Mouse (Mus musculus): Measurements from ENCODE around the gene Opn5. TPM values are rescaled to one million over a fixed set of nuclear protein-coding genes. Genes with fewer than 3 reads are reported as not detected.

Gene Opn5
- polyA plus RNA-seq (2014; fragmentation: Nextera tagmentation; extraction: Ambion mirVana), result not detected in 2 replicates

DNA sequence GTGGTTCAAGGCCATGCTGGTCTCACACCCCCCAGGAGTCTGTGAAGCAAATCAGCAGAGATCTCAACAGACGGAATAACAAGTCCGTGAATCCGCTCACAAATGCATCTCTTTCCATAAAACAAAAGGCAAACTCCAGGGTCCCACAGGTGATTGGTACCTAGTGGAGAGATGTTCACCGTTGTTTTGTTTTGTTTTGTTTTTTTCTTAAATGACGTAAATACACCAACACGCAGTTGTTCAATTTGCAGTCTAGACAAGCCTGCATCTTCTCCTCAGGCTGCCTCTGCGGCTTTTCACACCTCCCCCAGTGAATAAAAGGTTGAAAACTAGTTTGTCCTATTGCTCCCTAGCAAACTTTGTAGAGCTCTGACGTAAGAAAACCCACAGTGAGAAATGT lies at the start of gene Opn5:
Gene Opn5 (minus strand): TSS at position 101 of the 400 bp plus-strand sequence.
- Histone ChIP-seq H3K9me3 (ENCODE audit: control insufficient read depth, low read length) (no peaks in the 10 kb centered on the region), H3K27me3 (ENCODE audit: control insufficient read depth, insufficient read depth, low read length) (no peaks in the 10 kb centered on the region), H3K4me2 (ENCODE audit: low read depth) (no peak within 1 kb of the TSS), H3K27ac (ENCODE audit: low read depth, low read length) (no peak within 1 kb of the TSS), H3K4me1 (ENCODE audit: control insufficient read depth, insufficient read depth, low read length) (no peaks in the 10 kb centered on the region), H3K4me3 (ENCODE audit: low read depth, low read length) (no peak within 1 kb of the TSS), H3K36me3 (ENCODE audit: control insufficient read depth, insufficient read depth, low read length) (no peaks in the 10 kb centered on the region), H3K9ac (ENCODE audit: low read length) (no peak within 1 kb of the TSS)
- DNase-seq (ENCODE audit: low spot score) (no peak), ATAC-seq (ENCODE audit: insufficient read depth, low FRiP score, low TSS enrichment) (no peak)
- 81% methylated on average over 8 of the region's 8 CpGs for WGBS

DNA sequence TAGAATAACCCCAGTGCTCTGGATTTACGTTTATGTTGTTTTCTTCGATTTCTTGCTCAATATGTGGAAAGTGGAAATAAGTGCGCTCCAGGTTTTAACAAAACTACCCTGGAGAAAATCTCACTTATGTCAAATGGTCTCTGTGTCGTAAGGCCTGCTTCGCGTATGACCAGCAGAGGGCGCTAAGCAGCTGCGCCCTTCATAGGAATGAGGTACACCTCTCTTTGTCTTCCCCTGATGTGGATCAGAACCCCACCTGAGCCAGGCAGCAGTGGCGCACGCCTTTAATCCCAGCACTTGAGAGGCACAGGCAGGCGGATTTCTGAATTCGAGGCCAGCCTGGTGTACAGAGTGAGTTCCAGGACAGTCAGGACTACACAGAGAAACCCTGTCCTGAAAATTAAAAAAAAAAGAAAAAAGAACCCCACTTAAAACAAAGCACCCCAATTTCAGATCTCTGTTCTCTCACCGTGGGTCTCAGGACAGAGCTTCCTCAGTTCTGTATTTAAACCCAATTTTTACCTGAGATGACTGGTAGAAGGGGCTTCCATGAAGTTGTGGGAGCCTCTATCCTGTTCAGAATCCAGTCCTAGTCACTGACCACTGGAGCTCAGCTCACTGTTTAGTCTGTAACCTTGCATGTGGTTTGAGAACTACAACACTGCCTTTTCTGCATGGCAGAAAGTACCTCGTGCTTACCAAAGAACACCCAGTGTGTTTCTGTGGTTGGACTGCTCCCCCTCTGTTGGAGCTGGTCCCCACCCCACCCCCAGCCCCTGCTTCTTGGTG lies 47.6 kb upstream of the Opn5 start:
- H3K27ac ChIP-seq (ENCODE audit: low read depth, low read length), result no peak overlapping the region
- H3K4me2 ChIP-seq (ENCODE audit: low read depth), result 0 out of 2 replicates have a peak overlapping the region, but pooled peaks have one; percentile 22
- H3K4me1 ChIP-seq (ENCODE audit: control insufficient read depth, insufficient read depth, low read length), result no peaks in the 10 kb centered on the region
- ATAC-seq (ENCODE audit: insufficient read depth, low FRiP score, low TSS enrichment), result peak; percentile 83; the same call in 1 of the 2 replicates
- no peaks in the 10 kb centered on the region; the same call in 1 of the 2 replicates for H3K9me3 ChIP-seq (ENCODE audit: control insufficient read depth, low read length)
- DNase-seq (ENCODE audit: low spot score), result peak; percentile 77
- 27% methylated on average over 14 of the region's 14 CpGs for WGBS
- no peak overlapping the region for H3K4me3 ChIP-seq (ENCODE audit: low read depth, low read length)
- no peaks in the 10 kb centered on the region for H3K27me3 ChIP-seq (ENCODE audit: control insufficient read depth, insufficient read depth, low read length)
- H3K36me3 ChIP-seq (ENCODE audit: control insufficient read depth, insufficient read depth, low read length), result no peaks in the 10 kb centered on the region
- no peak overlapping the region for H3K9ac ChIP-seq (ENCODE audit: low read length)

DNA sequence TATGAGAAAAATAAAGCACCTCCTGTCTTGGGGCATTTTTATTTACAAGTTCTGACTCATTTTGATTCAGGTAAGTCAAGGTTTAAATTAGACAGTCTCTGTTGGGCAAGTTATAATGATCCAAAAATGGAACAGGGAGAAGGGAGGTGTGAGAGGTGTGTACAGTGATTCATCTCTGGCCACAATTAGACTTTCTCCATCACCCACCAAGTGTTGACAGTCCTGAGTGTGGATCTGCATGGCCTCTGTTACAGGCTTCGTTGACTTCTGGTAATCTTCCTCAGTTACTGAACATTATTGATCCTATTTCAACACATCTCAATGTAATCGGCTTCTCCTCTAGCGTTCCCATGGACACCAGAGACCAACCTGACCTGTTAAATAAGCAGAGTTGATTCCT lies 32.2 kb upstream of the Opn5 start:
- Histone ChIP-seq H3K9me3 (ENCODE audit: control insufficient read depth, low read length) (no peaks in the 10 kb centered on the region), H3K4me3 (ENCODE audit: low read depth, low read length) (no peak overlapping the region), H3K36me3 (ENCODE audit: control insufficient read depth, insufficient read depth, low read length) (no peaks in the 10 kb centered on the region), H3K27ac (ENCODE audit: low read depth, low read length) (no peak overlapping the region), H3K4me1 (ENCODE audit: control insufficient read depth, insufficient read depth, low read length) (no peaks in the 10 kb centered on the region), H3K4me2 (ENCODE audit: low read depth) (no peak overlapping the region), H3K27me3 (ENCODE audit: control insufficient read depth, insufficient read depth, low read length) (no peaks in the 10 kb centered on the region), H3K9ac (ENCODE audit: low read length) (no peak overlapping the region)
- WGBS, result 88% methylated on average over 3 of the region's 3 CpGs
- no peak for ATAC-seq (ENCODE audit: insufficient read depth, low FRiP score, low TSS enrichment)
- no peak for DNase-seq (ENCODE audit: low spot score)

DNA sequence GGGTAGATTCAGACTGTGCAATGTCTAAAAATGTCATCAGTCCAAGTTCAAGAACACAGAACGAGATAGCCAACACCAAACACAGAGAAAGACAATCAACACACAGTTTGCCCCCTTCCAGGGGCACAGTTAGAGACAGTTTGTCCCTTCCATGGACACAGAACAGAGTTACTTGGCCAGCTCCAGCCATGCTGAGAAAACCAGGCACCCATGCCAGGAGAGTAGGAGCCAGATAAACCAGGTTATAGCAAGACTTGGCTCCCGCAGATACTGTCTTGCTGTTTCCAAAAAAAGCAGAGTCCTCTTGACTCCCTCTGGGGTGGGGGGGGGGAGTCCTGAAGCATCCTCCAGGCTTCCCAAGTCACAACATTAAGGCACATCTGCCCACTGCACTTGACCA lies 19.0 kb upstream of the Opn5 start:
- H3K27me3 ChIP-seq (ENCODE audit: control insufficient read depth, insufficient read depth, low read length), result no peaks in the 10 kb centered on the region
- ATAC-seq (ENCODE audit: insufficient read depth, low FRiP score, low TSS enrichment), result no peak
- H3K9me3 ChIP-seq (ENCODE audit: control insufficient read depth, low read length), result no peaks in the 10 kb centered on the region
- H3K36me3 ChIP-seq (ENCODE audit: control insufficient read depth, insufficient read depth, low read length), result no peaks in the 10 kb centered on the region
- DNase-seq (ENCODE audit: low spot score), result no peak
- no peak overlapping the region for H3K4me3 ChIP-seq (ENCODE audit: low read depth, low read length)
- 96% methylated on average over 2 of the region's 2 CpGs for WGBS
- no peak overlapping the region for H3K4me2 ChIP-seq (ENCODE audit: low read depth)
- H3K9ac ChIP-seq (ENCODE audit: low read length), result no peak overlapping the region
- no peaks in the 10 kb centered on the region for H3K4me1 ChIP-seq (ENCODE audit: control insufficient read depth, insufficient read depth, low read length)
- H3K27ac ChIP-seq (ENCODE audit: low read depth, low read length), result no peak overlapping the region

DNA sequence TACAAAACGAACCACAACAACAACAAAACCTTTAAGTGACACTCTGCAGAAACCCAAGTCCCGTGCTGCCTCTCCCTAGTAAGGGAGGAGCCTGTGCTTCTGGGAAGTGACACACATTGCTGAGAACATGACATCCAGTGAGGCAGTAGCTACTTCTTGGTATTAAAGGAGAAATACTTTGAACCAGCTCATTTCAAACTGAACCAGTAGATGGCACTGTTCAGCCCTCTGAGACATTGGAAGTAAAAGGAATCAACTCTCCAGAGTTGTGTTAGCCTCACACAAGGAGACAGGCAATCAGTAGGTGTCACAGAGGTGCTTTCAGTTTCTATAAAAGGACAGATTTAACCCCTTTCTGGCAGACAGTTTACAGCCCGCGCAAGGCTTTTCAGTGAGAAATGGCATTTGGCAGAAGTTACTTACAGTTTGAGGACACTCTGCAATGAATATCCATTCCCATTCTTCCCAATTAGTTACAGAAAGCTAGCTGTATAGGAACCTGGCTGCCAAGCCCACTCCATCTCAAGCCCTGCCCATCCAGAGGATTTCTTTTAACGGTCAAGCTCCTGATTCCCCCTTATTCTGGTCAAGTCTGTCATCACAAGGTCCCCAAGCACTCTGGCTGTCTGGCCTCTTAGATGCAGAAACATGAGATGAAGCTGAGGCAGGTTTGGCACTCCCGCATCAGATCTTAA lies 2.0 kb upstream of the Opn5 start:
- Histone ChIP-seq H3K36me3 (ENCODE audit: control insufficient read depth, insufficient read depth, low read length) (no peaks in the 10 kb centered on the region), H3K9me3 (ENCODE audit: control insufficient read depth, low read length) (no peaks in the 10 kb centered on the region), H3K9ac (ENCODE audit: low read length) (no peak overlapping the region), H3K27ac (ENCODE audit: low read depth, low read length) (no peak overlapping the region), H3K4me3 (ENCODE audit: low read depth, low read length) (no peak overlapping the region), H3K4me2 (ENCODE audit: low read depth) (no peak overlapping the region), H3K27me3 (ENCODE audit: control insufficient read depth, insufficient read depth, low read length) (no peaks in the 10 kb centered on the region), H3K4me1 (ENCODE audit: control insufficient read depth, insufficient read depth, low read length) (no peaks in the 10 kb centered on the region)
- ATAC-seq (ENCODE audit: insufficient read depth, low FRiP score, low TSS enrichment), result peak; percentile 35; the same call in 1 of the 2 replicates
- DNase-seq (ENCODE audit: low spot score), result peak; percentile 35
- 38% methylated on average over 6 of the region's 6 CpGs for WGBS

DNA sequence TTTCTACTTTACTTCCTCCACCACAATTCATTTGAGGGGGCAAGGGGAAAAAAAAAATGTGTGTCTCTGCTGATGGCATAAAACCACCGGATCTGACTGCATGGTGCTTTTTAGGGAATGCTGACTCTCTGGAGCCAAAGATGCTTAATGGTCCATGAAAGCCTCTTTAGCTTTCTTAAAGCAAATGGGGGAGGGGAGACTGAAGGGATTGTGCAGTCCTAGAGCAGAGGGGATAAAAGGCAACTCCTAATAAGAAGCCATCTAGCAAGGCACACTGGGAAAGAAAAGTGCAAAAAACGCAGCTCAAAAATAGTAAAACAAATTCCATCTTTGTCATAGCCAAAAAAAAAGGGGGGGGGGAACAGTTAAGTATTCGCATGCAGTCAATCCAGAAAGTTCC lies 2.9 kb downstream of the Opn5 start:
- H3K4me2 ChIP-seq (ENCODE audit: low read depth), result no peak overlapping the region
- H3K27me3 ChIP-seq (ENCODE audit: control insufficient read depth, insufficient read depth, low read length), result no peaks in the 10 kb centered on the region
- no peak overlapping the region for H3K27ac ChIP-seq (ENCODE audit: low read depth, low read length)
- H3K9me3 ChIP-seq (ENCODE audit: control insufficient read depth, low read length), result no peaks in the 10 kb centered on the region
- no peak overlapping the region for H3K4me3 ChIP-seq (ENCODE audit: low read depth, low read length)
- DNase-seq (ENCODE audit: low spot score) (peak; percentile 26), ATAC-seq (ENCODE audit: insufficient read depth, low FRiP score, low TSS enrichment) (peak; percentile 60; the same call in 1 of the 2 replicates)
- 31% methylated on average over 3 of the region's 3 CpGs for WGBS
- no peaks in the 10 kb centered on the region for H3K36me3 ChIP-seq (ENCODE audit: control insufficient read depth, insufficient read depth, low read length)
- H3K4me1 ChIP-seq (ENCODE audit: control insufficient read depth, insufficient read depth, low read length), result no peaks in the 10 kb centered on the region
- no peak overlapping the region for H3K9ac ChIP-seq (ENCODE audit: low read length)

DNA sequence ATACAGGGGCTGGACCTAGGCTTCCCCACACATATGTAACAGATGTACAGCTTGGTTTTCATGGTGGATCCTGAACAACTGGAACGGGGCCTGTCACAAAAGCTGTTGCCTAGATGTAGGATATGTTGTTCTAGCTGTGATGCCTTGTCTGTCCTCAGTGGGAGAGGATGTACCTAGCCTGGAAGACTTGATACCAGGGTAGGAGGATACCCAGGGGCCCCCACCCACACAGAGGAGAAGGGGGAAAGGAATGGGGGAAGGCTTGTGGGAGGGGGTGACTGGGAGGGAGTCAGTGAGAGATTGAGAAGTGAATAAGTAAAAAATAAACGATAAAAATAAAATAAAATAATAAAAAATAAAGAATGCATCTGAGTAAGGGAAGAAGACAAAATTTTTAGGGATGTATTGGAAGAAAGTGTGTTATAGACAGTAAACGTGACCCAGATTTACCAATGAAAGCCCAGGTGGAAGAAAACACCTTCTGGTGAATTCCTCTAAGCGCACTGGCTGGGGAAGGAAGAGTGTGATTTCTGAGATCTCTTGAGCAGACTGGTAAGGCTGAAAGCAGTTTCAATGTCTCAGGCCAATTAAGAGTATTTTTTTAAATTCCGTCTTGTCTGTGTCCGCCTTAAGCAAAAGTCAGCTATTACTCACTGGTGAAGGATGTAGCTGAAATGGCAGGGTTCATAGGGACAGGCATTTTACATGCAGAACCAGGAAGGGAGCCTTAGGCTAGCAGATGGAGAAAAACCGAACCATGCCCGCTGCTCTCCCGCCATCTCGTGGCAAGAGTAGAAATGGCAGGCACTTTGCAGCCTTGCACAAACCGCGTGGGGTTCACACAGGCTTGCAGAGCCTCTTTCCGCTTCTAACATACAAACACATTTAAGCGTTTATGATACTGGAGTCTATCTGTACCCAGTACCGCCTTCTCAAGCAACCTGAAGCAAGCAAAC lies 8.1 kb downstream of the Opn5 start:
- no peaks in the 10 kb centered on the region for H3K36me3 ChIP-seq (ENCODE audit: control insufficient read depth, insufficient read depth, low read length)
- H3K4me1 ChIP-seq (ENCODE audit: control insufficient read depth, insufficient read depth, low read length), result no peaks in the 10 kb centered on the region
- H3K9ac ChIP-seq (ENCODE audit: low read length), result no peak overlapping the region
- peak; percentile 84 for DNase-seq (ENCODE audit: low spot score)
- H3K27me3 ChIP-seq (ENCODE audit: control insufficient read depth, insufficient read depth, low read length), result no peaks in the 10 kb centered on the region
- ATAC-seq (ENCODE audit: insufficient read depth, low FRiP score, low TSS enrichment), result peak; percentile 83
- no peaks in the 10 kb centered on the region for H3K9me3 ChIP-seq (ENCODE audit: control insufficient read depth, low read length)
- H3K4me3 ChIP-seq (ENCODE audit: low read depth, low read length), result no peak overlapping the region
- no peak overlapping the region for H3K27ac ChIP-seq (ENCODE audit: low read depth, low read length)
- WGBS, result 31% methylated on average over 15 of the region's 15 CpGs
- H3K4me2 ChIP-seq (ENCODE audit: low read depth), result no peak overlapping the region

DNA sequence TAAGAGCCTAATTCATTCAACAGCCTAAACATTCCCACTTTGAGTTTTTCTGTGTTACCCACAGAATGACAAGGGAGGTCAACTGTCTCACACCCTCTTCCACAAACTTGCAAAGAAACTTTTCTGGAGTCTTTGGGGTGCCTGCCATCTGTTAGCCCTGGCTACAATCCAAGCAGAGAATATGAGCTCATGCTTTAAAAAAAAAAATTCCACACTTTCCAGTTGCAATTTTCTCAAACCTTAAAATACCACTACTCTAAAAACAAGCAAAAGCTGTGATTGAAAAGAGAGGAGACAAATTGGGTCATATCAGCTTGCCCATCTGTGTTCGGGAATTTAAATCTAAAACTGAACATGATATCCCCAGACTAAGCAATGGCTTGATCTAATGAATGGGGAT lies 24.7 kb downstream of the Opn5 start:
- no peak overlapping the region for H3K4me2 ChIP-seq (ENCODE audit: low read depth)
- ATAC-seq (ENCODE audit: insufficient read depth, low FRiP score, low TSS enrichment), result no peak
- no peak for DNase-seq (ENCODE audit: low spot score)
- H3K36me3 ChIP-seq (ENCODE audit: control insufficient read depth, insufficient read depth, low read length), result no peaks in the 10 kb centered on the region
- no peak overlapping the region for H3K9ac ChIP-seq (ENCODE audit: low read length)
- no peaks in the 10 kb centered on the region for H3K4me1 ChIP-seq (ENCODE audit: control insufficient read depth, insufficient read depth, low read length)
- no peaks in the 10 kb centered on the region for H3K27me3 ChIP-seq (ENCODE audit: control insufficient read depth, insufficient read depth, low read length)
- WGBS, result 92% methylated on average over 1 of the region's 1 CpGs
- H3K27ac ChIP-seq (ENCODE audit: low read depth, low read length), result no peak overlapping the region
- H3K4me3 ChIP-seq (ENCODE audit: low read depth, low read length), result no peak overlapping the region
- no peaks in the 10 kb centered on the region for H3K9me3 ChIP-seq (ENCODE audit: control insufficient read depth, low read length)
